Mouse (Mus musculus) lung, embryonic 15.5 days (tissue): ENCODE data around the gene Usp34. TPM values are rescaled to one million over a fixed set of nuclear protein-coding genes. Genes with fewer than 3 reads are reported as not detected.
"Not testable (repeated sequence)": the region's sequence is repeated elsewhere in the genome, so short reads cannot be mapped to it uniquely, and the experiment has no call there.

Experiments
- ATAC-seq: fragments of 200-750 bp; cut with Nextera tagmentation; 2 replicates; pipeline ENCODE4 v1.8.0; 2017; ENCODE audit warnings: moderate number of reproducible peaks, borderline replicate concordance; ENCODE audit not compliant: low FRiP score, low TSS enrichment; ENCODE audit errors: extremely low read depth
- H3K27ac ChIP-seq: fragments of 300-500 bp; sonication (generic); 2 replicates; pipeline ENCODE4 v1.5.1; 2015; ENCODE audit warnings: moderate library complexity, mild to moderate bottlenecking, inconsistent platforms
- H3K27me3 ChIP-seq: fragments of 300-500 bp; sonication (generic); 2 replicates; pipeline ENCODE4 v1.6.1; 2015; ENCODE audit warnings: inconsistent platforms
- H3K36me3 ChIP-seq: fragments of 300-500 bp; sonication (generic); 2 replicates; pipeline ENCODE4 v1.6.1; 2015; ENCODE audit warnings: inconsistent platforms
- H3K4me1 ChIP-seq: fragments of 300-500 bp; sonication (generic); 2 replicates; pipeline ENCODE4 v1.6.1; 2015; ENCODE audit warnings: inconsistent platforms
- H3K4me2 ChIP-seq: fragments of 300-500 bp; sonication (generic); 2 replicates; pipeline ENCODE4 v1.6.1; 2015; ENCODE audit warnings: inconsistent platforms, mild to moderate bottlenecking, moderate library complexity
- H3K4me3 ChIP-seq: fragments of 300-500 bp; sonication (generic); 2 replicates; pipeline ENCODE4 v1.5.1; 2015; ENCODE audit warnings: mild to moderate bottlenecking, inconsistent platforms
- H3K9ac ChIP-seq: fragments of 300-500 bp; sonication (generic); 2 replicates; pipeline ENCODE4 v1.6.1; 2015; ENCODE audit warnings: inconsistent platforms
- H3K9me3 ChIP-seq: fragments of 300-500 bp; sonication (generic); 2 replicates; pipeline ENCODE4 v1.6.1; 2016; ENCODE audit warnings: inconsistent platforms
- WGBS: fragments of 180-500 bp; shearing (Covaris S2); methylation state at CpG from one replicate; pipeline ENCODE4 v1.1.7; 2015; 5-methylcytosine and 5-hydroxymethylcytosine counted together
- polyA plus RNA-seq: library from polyadenylated mRNA; unstranded; fragments of >200 nt; fragmentation: Nextera tagmentation; extraction: Ambion mirVana; gene quantifications from 2 replicates; pipeline ENCODE4 v1.2.1, GENCODE M21; 2015

The Usp34 gene
- polyA plus RNA-seq, 1 experiment from 2014 or later = 19.2 TPM

- Histone ChIP-seq H3K4me2 (no peak overlapping the region), H3K9me3 (no peaks in the 10 kb centered on the region), H3K9ac (no peak overlapping the region), H3K4me1 (no peaks in the 10 kb centered on the region), H3K27me3 (no peaks in the 10 kb centered on the region), H3K27ac (no peak overlapping the region), H3K4me3 (no peak overlapping the region), H3K36me3 (peaks cover 48% of the 10 kb centered on the region)
- 73% methylated on average over 2 of the region's 2 CpGs for WGBS
- ATAC-seq = peak; percentile 38; the same call in 1 of the 2 replicates
These were observed 8.4 kb upstream of the Usp34 start for GRCm38 (mm10) chr11:23298301-23298700.

- no peak overlapping the region for H3K27ac ChIP-seq
- no peak for ATAC-seq
- no peaks in the 10 kb centered on the region for H3K4me1 ChIP-seq
- no peaks in the 10 kb centered on the region for H3K27me3 ChIP-seq
- H3K36me3 ChIP-seq = peaks cover 34% of the 10 kb centered on the region
- no peak overlapping the region for H3K4me3 ChIP-seq
- H3K4me2 ChIP-seq = no peak overlapping the region
- no peak overlapping the region for H3K9ac ChIP-seq
- H3K9me3 ChIP-seq = no peaks in the 10 kb centered on the region
- WGBS = 81% methylated on average over 1 of the region's 1 CpGs
These were observed 6.8 kb upstream of the Usp34 start for GRCm38 (mm10) chr11:23299910-23300309.

GRCm38 (mm10) chr11:23303126-23303525 lies 3.6 kb upstream of the Usp34 start:
- no peak overlapping the region for H3K27ac ChIP-seq
- no peak overlapping the region for H3K4me2 ChIP-seq
- peaks cover 6% of the 10 kb centered on the region; the same call in 1 of the 2 replicates for H3K36me3 ChIP-seq
- no peak for ATAC-seq
- no peak overlapping the region for H3K4me3 ChIP-seq
- no peak overlapping the region for H3K9ac ChIP-seq
- no peaks in the 10 kb centered on the region for H3K4me1 ChIP-seq
- WGBS = 73% methylated on average over 1 of the region's 1 CpGs
- H3K9me3 ChIP-seq = no peaks in the 10 kb centered on the region
- H3K27me3 ChIP-seq = no peaks in the 10 kb centered on the region

GRCm38 (mm10) chr11:23305101-23305672 lies 1.5 kb upstream of the Usp34 start:
- WGBS = 33% methylated on average over 10 of the region's 10 CpGs
- Histone ChIP-seq H3K4me2 (peak overlapping the region; percentile 60), H3K4me3 (peak overlapping the region; percentile 98), H3K9ac (peak overlapping the region; percentile 93), H3K27ac (peak overlapping the region; percentile 99)
- not testable (repeated sequence) for H3K9me3 ChIP-seq, H3K36me3 ChIP-seq, H3K27me3 ChIP-seq, ATAC-seq, H3K4me1 ChIP-seq

GRCm38 (mm10) chr11:23305673-23306608 lies 754 bp upstream of the Usp34 start:
- Histone ChIP-seq H3K9ac (peak overlapping the region; percentile 93), H3K4me1 (peaks cover 10% of the 10 kb centered on the region), H3K27ac (peak overlapping the region; percentile 99), H3K36me3 (no peaks in the 10 kb centered on the region), H3K4me3 (peak overlapping the region; percentile 98), H3K4me2 (peak overlapping the region; percentile 60), H3K9me3 (no peaks in the 10 kb centered on the region), H3K27me3 (no peaks in the 10 kb centered on the region)
- under 1% methylated on average over 50 of the region's 98 CpGs for WGBS
- ATAC-seq = peak; percentile 98

GRCm38 (mm10) chr11:23307566-23307920 lies 848 bp downstream of the Usp34 start:
- WGBS = 2% methylated on average over 6 of the region's 6 CpGs
- Histone ChIP-seq H3K4me1 (peaks cover 10% of the 10 kb centered on the region), H3K9ac (peak overlapping the region; percentile 93), H3K27ac (peak overlapping the region; percentile 99), H3K4me3 (peak overlapping the region; percentile 98), H3K36me3 (no peaks in the 10 kb centered on the region), H3K4me2 (peak overlapping the region; percentile 55), H3K9me3 (no peaks in the 10 kb centered on the region), H3K27me3 (no peaks in the 10 kb centered on the region)
- ATAC-seq = no peak

GRCm38 (mm10) chr11:23313496-23313895 lies 6.8 kb downstream of the Usp34 start:
- peaks cover 6% of the 10 kb centered on the region for H3K4me1 ChIP-seq
- WGBS = 83% methylated on average over 1 of the region's 1 CpGs
- H3K4me3 ChIP-seq = no peak overlapping the region
- H3K27me3 ChIP-seq = no peaks in the 10 kb centered on the region
- H3K4me2 ChIP-seq = no peak overlapping the region
- no peak overlapping the region for H3K9ac ChIP-seq
- H3K9me3 ChIP-seq = no peaks in the 10 kb centered on the region
- no peak overlapping the region for H3K27ac ChIP-seq
- H3K36me3 ChIP-seq = no peaks in the 10 kb centered on the region
- no peak for ATAC-seq

GRCm38 (mm10) chr11:23329413-23329812 lies 22.7 kb downstream of the Usp34 start:
- no peak overlapping the region for H3K27ac ChIP-seq
- H3K9me3 ChIP-seq = no peaks in the 10 kb centered on the region
- H3K9ac ChIP-seq = no peak overlapping the region
- H3K27me3 ChIP-seq = no peaks in the 10 kb centered on the region
- no peak for ATAC-seq
- H3K4me2 ChIP-seq = no peak overlapping the region
- no peaks in the 10 kb centered on the region for H3K4me1 ChIP-seq
- WGBS = 83% methylated on average over 2 of the region's 2 CpGs
- H3K4me3 ChIP-seq = no peak overlapping the region
- H3K36me3 ChIP-seq = 0 out of 2 replicates have a peak, but pooled peaks cover 4% of the 10 kb centered on the region

- no peak for ATAC-seq
- Histone ChIP-seq H3K27ac (no peak overlapping the region), H3K4me1 (no peaks in the 10 kb centered on the region), H3K27me3 (no peaks in the 10 kb centered on the region), H3K36me3 (peaks cover 10% of the 10 kb centered on the region; the same call in 1 of the 2 replicates), H3K9ac (no peak overlapping the region), H3K4me3 (no peak overlapping the region), H3K9me3 (no peaks in the 10 kb centered on the region), H3K4me2 (no peak overlapping the region)
- 86% methylated on average over 3 of the region's 3 CpGs for WGBS
These were observed 25.4 kb downstream of the Usp34 start for GRCm38 (mm10) chr11:23332136-23332535.

- Histone ChIP-seq H3K9ac (no peak overlapping the region), H3K4me2 (no peak overlapping the region), H3K4me3 (no peak overlapping the region), H3K9me3 (no peaks in the 10 kb centered on the region), H3K27me3 (no peaks in the 10 kb centered on the region), H3K27ac (no peak overlapping the region), H3K36me3 (peaks cover 17% of the 10 kb centered on the region), H3K4me1 (no peaks in the 10 kb centered on the region)
- ATAC-seq = no peak
- 68% methylated on average over 1 of the region's 1 CpGs for WGBS
These were observed 28.5 kb downstream of the Usp34 start for GRCm38 (mm10) chr11:23335160-23335559.

- H3K4me1 ChIP-seq, H3K9ac ChIP-seq, H3K27me3 ChIP-seq, ATAC-seq, H3K4me3 ChIP-seq, H3K4me2 ChIP-seq, H3K9me3 ChIP-seq, H3K27ac ChIP-seq: not testable (repeated sequence)
- 65% methylated on average over 5 of the region's 5 CpGs for WGBS
- peaks cover 17% of the 10 kb centered on the region for H3K36me3 ChIP-seq
These were observed 50.5 kb downstream of the Usp34 start for GRCm38 (mm10) chr11:23357226-23357625.

GRCm38 (mm10) chr11:23359687-23360235 lies 53.1 kb downstream of the Usp34 start:
- not testable (repeated sequence) for H3K27me3 ChIP-seq, ATAC-seq, H3K9ac ChIP-seq, H3K27ac ChIP-seq, H3K4me1 ChIP-seq, H3K4me3 ChIP-seq, H3K4me2 ChIP-seq, H3K9me3 ChIP-seq
- peaks cover 37% of the 10 kb centered on the region for H3K36me3 ChIP-seq
- WGBS = 73% methylated on average over 1 of the region's 1 CpGs
